In genomic region chr10:81481605-81482532, GRCm38 (mm10) we compare ENCODE assay signal across 8 mouse cellular contexts. TPM values are rescaled to one million over a fixed set of nuclear protein-coding genes. Genes with fewer than 3 reads are reported as not detected.
DNase-seq lines count a peak whose midpoint lies in the region; ATAC-seq and TF ChIP-seq lines count a peak whose summit lies in the region.

No protein-coding gene starts in this region.

- H3K36me3 ChIP-seq in lung, embryonic 14.5 days (ENCODE audit: insufficient read depth) = peaks cover 4% of the 10 kb centered on the region
- H3K36me3 ChIP-seq in embryonic facial prominence, embryonic 10.5 days (replicated peaks) = peaks cover 11% of the 10 kb centered on the region
- peaks cover 19% of the 10 kb centered on the region for H3K36me3 ChIP-seq in hindbrain, embryonic 13.5 days
- peaks cover 6% of the 10 kb centered on the region for H3K36me3 ChIP-seq in midbrain, embryonic 14.5 days (ENCODE audit: control insufficient read depth, insufficient read depth, low read length)

- no peak for DNase-seq in lung, embryonic 14.5 days
- DNase-seq in lung, postnatal 36 days = no peak
- DNase-seq in embryonic facial prominence, embryonic 10.5 days (ENCODE audit: low spot score) = no peak
- DNase-seq in midbrain, embryonic 14.5 days = peak; percentile 68
- no peak for DNase-seq in T-cell, adult 2 months (ENCODE audit: low spot score)
- DNase-seq in left cerebral cortex, adult 8-10 months (ENCODE audit: low spot score in 2 of 2) = no peak
- DNase-seq in right cerebral cortex, adult 2 months (ENCODE audit: low spot score in 2 of 2) = no peak

- no peaks in the 10 kb centered on the region for H3K4me1 ChIP-seq in lung, embryonic 14.5 days (ENCODE audit: insufficient read depth)
- H3K4me1 ChIP-seq in embryonic facial prominence, embryonic 10.5 days = peaks cover 26% of the 10 kb centered on the region
- H3K4me1 ChIP-seq in hindbrain, embryonic 13.5 days (replicated peaks) = peaks cover 64% of the 10 kb centered on the region
- peaks cover 51% of the 10 kb centered on the region for H3K4me1 ChIP-seq in midbrain, embryonic 14.5 days (ENCODE audit: control insufficient read depth, insufficient read depth, low read length)

- TF ChIP-seq CTCF in lung, embryonic 14.5 days (IDR thresholded peaks at IDR 0.05; ENCODE audit: low read depth) = no peak

- H3K4me3 ChIP-seq in lung, embryonic 14.5 days (ENCODE audit: low read depth, low read length) = peak overlapping the region; percentile 39
- peak overlapping the region; percentile 59 for H3K4me3 ChIP-seq in embryonic facial prominence, embryonic 10.5 days
- peak overlapping the region; percentile 72 for H3K4me3 ChIP-seq in hindbrain, embryonic 13.5 days
- peak overlapping the region; percentile 77 for H3K4me3 ChIP-seq in midbrain, embryonic 14.5 days (replicated peaks; ENCODE audit: low read depth, low read length)

- peak overlapping the region; percentile 41; the same call in 1 of the 2 replicates for H3K9ac ChIP-seq in lung, embryonic 14.5 days
- H3K9ac ChIP-seq in hindbrain, embryonic 13.5 days = peak overlapping the region; percentile 91
- peak overlapping the region; percentile 92 for H3K9ac ChIP-seq in midbrain, embryonic 14.5 days (replicated peaks; ENCODE audit: low read length)

- peaks cover 21% of the 10 kb centered on the region for H3K27me3 ChIP-seq in lung, embryonic 14.5 days (ENCODE audit: insufficient read depth, low read length)
- H3K27me3 ChIP-seq in embryonic facial prominence, embryonic 10.5 days (replicated peaks; ENCODE audit: low read depth, poor library complexity, severe bottlenecking) = peaks cover 57% of the 10 kb centered on the region
- peaks cover 15% of the 10 kb centered on the region for H3K27me3 ChIP-seq in hindbrain, embryonic 13.5 days
- peaks cover 5% of the 10 kb centered on the region; the same call in 1 of the 2 replicates for H3K27me3 ChIP-seq in midbrain, embryonic 14.5 days (ENCODE audit: control insufficient read depth, insufficient read depth, low read length)

- 0 out of 2 replicates have a peak, but pooled peaks have one; percentile 2 for ATAC-seq in lung, embryonic 14.5 days (ENCODE audit: insufficient read depth)
- ATAC-seq in hindbrain, embryonic 13.5 days (ENCODE audit: low FRiP score) = peak; percentile 47
- peak; percentile 41 for ATAC-seq in midbrain, embryonic 14.5 days (ENCODE audit: low FRiP score, low TSS enrichment)

- WGBS in lung, embryonic 14.5 days = 4% methylated on average over 35 of the region's 35 CpGs
- 5% methylated on average over 35 of the region's 35 CpGs for WGBS in embryonic facial prominence, embryonic 10.5 days
- 3% methylated on average over 35 of the region's 35 CpGs for WGBS in hindbrain, embryonic 13.5 days
- WGBS in midbrain, embryonic 14.5 days = 2% methylated on average over 35 of the region's 35 CpGs

- no peaks in the 10 kb centered on the region for H3K9me3 ChIP-seq in lung, embryonic 14.5 days (ENCODE audit: low read depth, low read length)
- H3K9me3 ChIP-seq in embryonic facial prominence, embryonic 10.5 days = no peaks in the 10 kb centered on the region
- H3K9me3 ChIP-seq in hindbrain, embryonic 13.5 days = no peaks in the 10 kb centered on the region
- no peaks in the 10 kb centered on the region for H3K9me3 ChIP-seq in midbrain, embryonic 14.5 days (ENCODE audit: control insufficient read depth, low read length)

- H3K4me2 ChIP-seq in lung, embryonic 14.5 days = peak overlapping the region; percentile 76
- H3K4me2 ChIP-seq in hindbrain, embryonic 13.5 days = peak overlapping the region; percentile 68
- H3K4me2 ChIP-seq in midbrain, embryonic 14.5 days (ENCODE audit: low read length) = peak overlapping the region; percentile 75

- H3K27ac ChIP-seq in lung, embryonic 14.5 days (ENCODE audit: low read depth) = no peak overlapping the region
- H3K27ac ChIP-seq in embryonic facial prominence, embryonic 10.5 days (replicated peaks) = peak overlapping the region; percentile 44; the same call in 1 of the 2 replicates
- peak overlapping the region; percentile 90 for H3K27ac ChIP-seq in hindbrain, embryonic 13.5 days
- H3K27ac ChIP-seq in midbrain, embryonic 14.5 days (replicated peaks; ENCODE audit: low read depth, low read length) = peak overlapping the region; percentile 86

RNA-seq across cellular contexts. Expression of gene Celf5, which starts 0.6 kb away (rescaled TPM):
- 0.09 and 0.30 TPM in 2 replicates for polyA plus RNA-seq in lung, embryonic 14.5 days (2014; fragmentation: Nextera tagmentation; extraction: Ambion mirVana)
- 1.2 and 2.3 TPM in 2 replicates for polyA plus RNA-seq in embryonic facial prominence, embryonic 10.5 days (2016; fragmentation: Nextera tagmentation; extraction: Ambion mirVana)
- 61.3 and 69.0 TPM in 2 replicates for polyA plus RNA-seq in hindbrain, embryonic 13.5 days (2015; fragmentation: Nextera tagmentation; extraction: Ambion mirVana)
- polyA plus RNA-seq in midbrain, embryonic 14.5 days (2014; fragmentation: Nextera tagmentation; extraction: Ambion mirVana) = 61.3 and 117 TPM in 2 replicates
- 100 to 1,000 TPM; 229 to 265 (median 242) TPM for total RNA-seq in left cerebral cortex, adult 8-10 months (2022)

RNA-seq across cellular contexts. Expression of gene Ncln, which starts 14.3 kb away (rescaled TPM):
- 82.1 and 97.3 TPM in 2 replicates for polyA plus RNA-seq in lung, embryonic 14.5 days (2014; fragmentation: Nextera tagmentation; extraction: Ambion mirVana)
- polyA plus RNA-seq in embryonic facial prominence, embryonic 10.5 days (2016; fragmentation: Nextera tagmentation; extraction: Ambion mirVana) = 85.2 and 94.3 TPM in 2 replicates
- polyA plus RNA-seq in hindbrain, embryonic 13.5 days (2015; fragmentation: Nextera tagmentation; extraction: Ambion mirVana) = 56.0 and 62.1 TPM in 2 replicates
- 51.6 and 51.8 TPM in 2 replicates for polyA plus RNA-seq in midbrain, embryonic 14.5 days (2014; fragmentation: Nextera tagmentation; extraction: Ambion mirVana)
- 10 to 100 TPM; 70.9 to 91.6 (median 73.7) TPM for total RNA-seq in left cerebral cortex, adult 8-10 months (2022)

RNA-seq across cellular contexts. Expression of gene S1pr4, which starts 18.1 kb away (rescaled TPM):
- 1.3 and 1.7 TPM in 2 replicates for polyA plus RNA-seq in lung, embryonic 14.5 days (2014; fragmentation: Nextera tagmentation; extraction: Ambion mirVana)
- 0.28 and 0.51 TPM in 2 replicates for polyA plus RNA-seq in embryonic facial prominence, embryonic 10.5 days (2016; fragmentation: Nextera tagmentation; extraction: Ambion mirVana)
- 0.93 and 0.95 TPM in 2 replicates for polyA plus RNA-seq in hindbrain, embryonic 13.5 days (2015; fragmentation: Nextera tagmentation; extraction: Ambion mirVana)
- 0.34 and 0.47 TPM in 2 replicates for polyA plus RNA-seq in midbrain, embryonic 14.5 days (2014; fragmentation: Nextera tagmentation; extraction: Ambion mirVana)
- 1 to 10 TPM in 2 of 4 experiments, under 1 TPM in 2; 0.41 to 1.2 (median 0.89) TPM for total RNA-seq in left cerebral cortex, adult 8-10 months (2022)

RNA-seq across cellular contexts. Expression of gene Nfic, which starts 26.4 kb away (rescaled TPM):
- 86.0 and 86.5 TPM in 2 replicates for polyA plus RNA-seq in lung, embryonic 14.5 days (2014; fragmentation: Nextera tagmentation; extraction: Ambion mirVana)
- polyA plus RNA-seq in embryonic facial prominence, embryonic 10.5 days (2016; fragmentation: Nextera tagmentation; extraction: Ambion mirVana) = 12.5 and 20.2 TPM in 2 replicates
- polyA plus RNA-seq in hindbrain, embryonic 13.5 days (2015; fragmentation: Nextera tagmentation; extraction: Ambion mirVana) = 21.3 and 22.4 TPM in 2 replicates
- 11.2 and 13.7 TPM in 2 replicates for polyA plus RNA-seq in midbrain, embryonic 14.5 days (2014; fragmentation: Nextera tagmentation; extraction: Ambion mirVana)
- 10 to 100 TPM; 83.3 to 98.1 (median 85.4) TPM for total RNA-seq in left cerebral cortex, adult 8-10 months (2022)

RNA-seq across cellular contexts. Expression of gene Gna15, which starts 42.2 kb away (rescaled TPM):
- 1.1 and 1.7 TPM in 2 replicates for polyA plus RNA-seq in lung, embryonic 14.5 days (2014; fragmentation: Nextera tagmentation; extraction: Ambion mirVana)
- 1.2 and 1.3 TPM in 2 replicates for polyA plus RNA-seq in embryonic facial prominence, embryonic 10.5 days (2016; fragmentation: Nextera tagmentation; extraction: Ambion mirVana)
- polyA plus RNA-seq in hindbrain, embryonic 13.5 days (2015; fragmentation: Nextera tagmentation; extraction: Ambion mirVana) = 1.2 and 1.7 TPM in 2 replicates
- 0.69 and 0.88 TPM in 2 replicates for polyA plus RNA-seq in midbrain, embryonic 14.5 days (2014; fragmentation: Nextera tagmentation; extraction: Ambion mirVana)
- 1 to 10 TPM; 3.4 to 6.1 (median 5.3) TPM for total RNA-seq in left cerebral cortex, adult 8-10 months (2022)

Comparison
In these comparisons a context has a peak if more than half of its experiments do, and no peak if none do; other contexts are left out.
1. H3K9ac ChIP-seq: peak in every context shown above with its lines; median percentile 92 in midbrain, embryonic 14.5 days; 91 in hindbrain, embryonic 13.5 days; 41 in lung, embryonic 14.5 days.
2. RNA of gene Celf5, which starts 0.6 kb away (polyA plus RNA-seq): 61.3 to 117 TPM in midbrain, embryonic 14.5 days and 61.3 to 69.0 TPM in hindbrain, embryonic 13.5 days; 1.2 to 2.3 TPM in embryonic facial prominence, embryonic 10.5 days and 0.09 to 0.30 TPM in lung, embryonic 14.5 days; every median in the first group is over 10 times any median in the second.
3. Peak in every context shown above with its lines, with median percentiles within 50 percentile points of each other: ATAC-seq, H3K4me2 ChIP-seq and H3K4me3 ChIP-seq.